Mouse (Mus musculus): ENCODE measurements at regions not wholly inside any gene's neighbourhood (a gene's known extent, or its start where the extent isn't known, plus 50 kb on each side); places are given as distances from the start of the nearest gene placed in this dataset.

GRCm38 (mm10) chr10:122231818-122232217 lies 134.6 kb upstream of the Rxylt1 start:
- TF ChIP-seq CTCF (IDR thresholded peaks at IDR 0.05; ENCODE audit: low read depth) (no peak), EP300 (IDR thresholded peaks at IDR 0.05; ENCODE audit: low read depth) (no peak)

Data from liver, postnatal 0 days (tissue).